8 mouse cellular contexts compared by ENCODE assay signal in genomic region chr6:124813933-124814332, GRCm38 (mm10). TPM values are rescaled to one million over a fixed set of nuclear protein-coding genes. Genes with fewer than 3 reads are reported as not detected.
A peak's percentile ranks its signal among the peaks of the same experiment; 100 is the strongest.
DNase-seq lines count a peak whose midpoint lies in the region; ATAC-seq and TF ChIP-seq lines count a peak whose summit lies in the region.

TSS of gene Tpi1 (minus strand) at chr6:124814296.

- H3K4me3 ChIP-seq in bone marrow macrophage, adult 2 months (ENCODE audit: insufficient read depth, low read length) = peak within 1 kb of the TSS; percentile 75
- peak within 1 kb of the TSS; percentile 90 for H3K4me3 ChIP-seq in heart, embryonic 11.5 days (ENCODE audit: low read depth, low read length)
- peak within 1 kb of the TSS; percentile 84 for H3K4me3 ChIP-seq in kidney, embryonic 16.5 days (ENCODE audit: low read length)
- H3K4me3 ChIP-seq in liver, adult 2 months (ENCODE audit: insufficient read depth, low read depth, low read length) = peak within 1 kb of the TSS; percentile 80
- H3K4me3 ChIP-seq in myocyte = peak within 1 kb of the TSS; percentile 97

- peak; percentile 90; the same call in 1 of the 2 replicates for TF ChIP-seq POLR2A in bone marrow macrophage, adult 2 months (IDR thresholded peaks at IDR 0.05; ENCODE audit: borderline replicate concordance, low read depth, low read length)
- peak; percentile 95; the same call in 1 of the 2 replicates for TF ChIP-seq POLR2A in liver, adult 2 months (IDR thresholded peaks at IDR 0.05; ENCODE audit: extremely low read depth, insufficient read depth, low read length)
- peak; percentile 98 for TF ChIP-seq POLR2A in myocyte (IDR thresholded peaks at IDR 0.05; ENCODE audit: insufficient read length, low read depth)

- WGBS in heart, embryonic 11.5 days (ENCODE audit: insufficient replicate concordance) = 0% methylated on average over 22 of the region's 22 CpGs
- WGBS in kidney, embryonic 16.5 days = 0% methylated on average over 22 of the region's 22 CpGs
- WGBS in liver, adult 2 months = under 1% methylated on average over 22 of the region's 22 CpGs

- DNase-seq in A20 (ENCODE audit: low read depth, low spot score) = peak; percentile 93
- peak; percentile 86 for DNase-seq in liver, adult 2 months (ENCODE audit: extremely low read depth, low read depth, low spot score)
- peak; percentile 82 for DNase-seq in splenic B cell, adult 2 months (ENCODE audit: low read depth, low spot score)

- peak within 1 kb of the TSS; percentile 76 for H3K27ac ChIP-seq in bone marrow macrophage, adult 2 months (ENCODE audit: insufficient read depth, low read depth, low read length)
- H3K27ac ChIP-seq in heart, embryonic 11.5 days (ENCODE audit: low read depth, low read length) = peak within 1 kb of the TSS; percentile 98
- H3K27ac ChIP-seq in kidney, embryonic 16.5 days (ENCODE audit: low read length) = peak within 1 kb of the TSS; percentile 93
- peak within 1 kb of the TSS; percentile 76 for H3K27ac ChIP-seq in liver, adult 2 months (replicated peaks; ENCODE audit: insufficient read depth, low read depth, low read length)

- H3ac ChIP-seq in myocyte (ENCODE audit: control insufficient read depth, insufficient read length) = peak within 1 kb of the TSS; percentile 30

- no peak for TF ChIP-seq CTCF in bone marrow macrophage, adult 2 months (IDR thresholded peaks at IDR 0.05; ENCODE audit: low read depth, low read length)
- TF ChIP-seq CTCF in liver, adult 2 months (IDR thresholded peaks at IDR 0.05; ENCODE audit: low read depth, low read length) = no peak

- no peaks in the 10 kb centered on the region for H3K9me3 ChIP-seq in heart, embryonic 11.5 days (replicated peaks; ENCODE audit: control insufficient read depth, low read length)
- H3K9me3 ChIP-seq in kidney, embryonic 16.5 days (ENCODE audit: low read length) = no peaks in the 10 kb centered on the region

- H3K4me1 ChIP-seq in bone marrow macrophage, adult 2 months (ENCODE audit: control insufficient read depth, insufficient read depth, low read length) = peaks cover 37% of the 10 kb centered on the region
- H3K4me1 ChIP-seq in heart, embryonic 11.5 days (ENCODE audit: control insufficient read depth, insufficient read depth, low read length) = peaks cover 28% of the 10 kb centered on the region
- H3K4me1 ChIP-seq in kidney, embryonic 16.5 days (ENCODE audit: insufficient read depth, low read length) = peaks cover 38% of the 10 kb centered on the region
- H3K4me1 ChIP-seq in liver, adult 2 months (ENCODE audit: control insufficient read depth, insufficient read depth, low read length) = peaks cover 19% of the 10 kb centered on the region

- peaks cover 35% of the 10 kb centered on the region for H3K36me3 ChIP-seq in heart, embryonic 11.5 days (ENCODE audit: control insufficient read depth, insufficient read depth, low read length)
- peaks cover 42% of the 10 kb centered on the region for H3K36me3 ChIP-seq in kidney, embryonic 16.5 days (ENCODE audit: insufficient read depth, low read length)
- H3K36me3 ChIP-seq in liver, adult 2 months (ENCODE audit: control insufficient read depth, insufficient read depth, low read length) = peaks cover 10% of the 10 kb centered on the region
- H3K36me3 ChIP-seq in myocyte (ENCODE audit: control insufficient read depth, insufficient read depth) = peaks cover 15% of the 10 kb centered on the region
- no peaks in the 10 kb centered on the region for H3K36me3 ChIP-seq in splenic B cell, adult 2 months (ENCODE audit: control insufficient read depth, insufficient read depth, low read length, poor library complexity, severe bottlenecking)

- H3K27me3 ChIP-seq in heart, embryonic 11.5 days (ENCODE audit: control insufficient read depth, insufficient read depth, low read length) = no peaks in the 10 kb centered on the region
- no peaks in the 10 kb centered on the region for H3K27me3 ChIP-seq in kidney, embryonic 16.5 days (ENCODE audit: insufficient read depth, low read length)
- H3K27me3 ChIP-seq in liver, adult 2 months (ENCODE audit: control insufficient read depth, insufficient read depth, low read length) = no peaks in the 10 kb centered on the region
- no peaks in the 10 kb centered on the region for H3K27me3 ChIP-seq in myocyte (ENCODE audit: control insufficient read depth, insufficient read depth, insufficient read length)
- H3K27me3 ChIP-seq in splenic B cell, adult 2 months (ENCODE audit: control insufficient read depth, insufficient read depth, low read length, poor library complexity, severe bottlenecking) = no peaks in the 10 kb centered on the region

- no peaks in the 10 kb centered on the region for H3K79me2 ChIP-seq in liver, adult 2 months (ENCODE audit: control insufficient read depth, insufficient read depth, low read length)
- peaks cover 29% of the 10 kb centered on the region for H3K79me2 ChIP-seq in myocyte (ENCODE audit: control insufficient read depth, insufficient read depth)

- peak within 1 kb of the TSS; percentile 98 for H3K9ac ChIP-seq in heart, embryonic 11.5 days (ENCODE audit: low read depth, low read length)
- H3K9ac ChIP-seq in kidney, embryonic 16.5 days (replicated peaks; ENCODE audit: low read length) = peak within 1 kb of the TSS; percentile 91
- peak within 1 kb of the TSS; percentile 79 for H3K9ac ChIP-seq in liver, adult 2 months (ENCODE audit: low read depth, low read length)

- peak within 1 kb of the TSS; percentile 90 for H3K4me2 ChIP-seq in heart, embryonic 11.5 days
- H3K4me2 ChIP-seq in kidney, embryonic 16.5 days (replicated peaks; ENCODE audit: low read depth, low read length) = peak within 1 kb of the TSS; percentile 90
- H3K4me2 ChIP-seq in myocyte (ENCODE audit: low read depth) = peak within 1 kb of the TSS; percentile 83

- ATAC-seq in erythroblast, adult 5-6 weeks (replicated peaks; ENCODE audit: low FRiP score, poor library complexity, severe bottlenecking) = peak; percentile 88
- peak; percentile 83 for ATAC-seq in heart, embryonic 11.5 days (replicated peaks; ENCODE audit: insufficient number of reproducible peaks, low FRiP score, low TSS enrichment)
- ATAC-seq in kidney, embryonic 16.5 days (ENCODE audit: low FRiP score, low TSS enrichment) = peak; percentile 88

TF ChIP-seq in myocyte, 11 proteins besides CTCF, POLR2A, EP300 and RAD21:
- TF ChIP-seq MYOD1 (IDR thresholded peaks at IDR 0.05; ENCODE audit: control insufficient read depth in 1 of 3, insufficient read length in 2 of 3, low read depth in 2 of 3) (peak in 1 of 3 experiments; percentile 45), MAX (IDR thresholded peaks at IDR 0.05; ENCODE audit: low read depth) (no peak), POLR2AphosphoS2 (IDR thresholded peaks at IDR 0.05; ENCODE audit: insufficient read length, low read depth) (peak; percentile 96)

RNA-seq across cellular contexts. Expression of gene Tpi1, which starts in this region (rescaled TPM):
- polyA plus RNA-seq in bone marrow macrophage, adult 2 months (2012; ENCODE audit: insufficient read depth, insufficient read length, missing spikeins) = 224 and 232 TPM in 2 replicates
- total RNA-seq in erythroblast, adult 5-6 weeks (2015; ENCODE audit: low replicate concordance) = 37.3 and 44.3 TPM in 2 replicates
- total RNA-seq in erythroblast, adult 5-6 weeks (2017; ENCODE audit: low replicate concordance) = 30.0 and 31.0 TPM in 2 replicates
- 1,419 and 1,543 TPM in 2 replicates for polyA plus RNA-seq in heart, embryonic 11.5 days (2014; fragmentation: Nextera tagmentation; extraction: Ambion mirVana)
- polyA plus RNA-seq in kidney, embryonic 16.5 days (2015; fragmentation: Nextera tagmentation; extraction: Ambion mirVana) = 851 and 866 TPM in 2 replicates
- total RNA-seq in liver, adult 2 months (2014; rRNA removed) = 422 and 433 TPM in 2 replicates
- 491 and 524 TPM in 2 replicates for polyA plus RNA-seq in liver, adult 2 months (2012; rRNA removed)
- polyA plus RNA-seq in myocyte (2012; fragmentation: generic; extraction: Trizol) = 1,480 TPM

Comparison
In these comparisons a context has a peak if more than half of its experiments do, and no peak if none do; other contexts are left out.
1. Peak in every context shown above with its lines: DNase-seq, ATAC-seq, H3K4me3 ChIP-seq and H3K27ac ChIP-seq.